Mouse (Mus musculus): Measurements from ENCODE around the gene Nfe2l1. TPM values are rescaled to one million over a fixed set of nuclear protein-coding genes. Genes with fewer than 3 reads are reported as not detected.
"Not testable (repeated sequence)": the region's sequence is repeated elsewhere in the genome, so short reads cannot be mapped to it uniquely, and the experiment has no call there.

The Nfe2l1 gene
- polyA plus RNA-seq, 1 experiment from 2014 or later: 93.9 TPM

DNA sequence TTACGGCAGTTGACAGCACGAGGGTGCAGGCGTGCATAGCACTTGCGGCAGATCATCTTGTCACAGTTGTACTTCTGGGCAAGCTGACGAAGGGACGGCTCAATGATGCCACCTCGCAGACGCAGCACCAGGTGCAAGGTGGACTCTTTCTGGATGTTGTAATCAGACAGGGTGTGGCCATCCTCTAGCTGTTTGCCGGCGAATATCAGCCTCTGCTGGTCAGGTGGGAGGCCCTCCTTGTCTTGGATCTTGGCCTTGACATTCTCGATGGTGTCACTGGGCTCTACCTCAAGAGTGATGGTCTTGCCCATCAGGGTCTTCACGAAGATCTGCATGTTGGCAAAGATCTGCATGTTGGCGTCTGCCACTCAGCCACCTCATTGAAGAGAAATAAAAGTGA is 34.3 kb downstream of the Nfe2l1 start:
- Histone ChIP-seq H3K4me2 (replicated peaks; ENCODE audit: low read depth, low read length) (no peak overlapping the region), H3K4me1 (ENCODE audit: insufficient read depth, low read length) (peaks cover 23% of the 10 kb centered on the region), H3K9me3 (ENCODE audit: low read length) (no peaks in the 10 kb centered on the region), H3K4me3 (ENCODE audit: low read length) (no peak overlapping the region), H3K27me3 (ENCODE audit: insufficient read depth, low read length) (no peaks in the 10 kb centered on the region), H3K27ac (ENCODE audit: low read length) (no peak overlapping the region), H3K9ac (replicated peaks; ENCODE audit: low read length) (no peak overlapping the region), H3K36me3 (ENCODE audit: insufficient read depth, low read length) (peaks cover 24% of the 10 kb centered on the region; the same call in 1 of the 2 replicates)
- no peak for ATAC-seq (ENCODE audit: low FRiP score, low TSS enrichment)
- WGBS: 96% methylated on average over 13 of the region's 13 CpGs

DNA sequence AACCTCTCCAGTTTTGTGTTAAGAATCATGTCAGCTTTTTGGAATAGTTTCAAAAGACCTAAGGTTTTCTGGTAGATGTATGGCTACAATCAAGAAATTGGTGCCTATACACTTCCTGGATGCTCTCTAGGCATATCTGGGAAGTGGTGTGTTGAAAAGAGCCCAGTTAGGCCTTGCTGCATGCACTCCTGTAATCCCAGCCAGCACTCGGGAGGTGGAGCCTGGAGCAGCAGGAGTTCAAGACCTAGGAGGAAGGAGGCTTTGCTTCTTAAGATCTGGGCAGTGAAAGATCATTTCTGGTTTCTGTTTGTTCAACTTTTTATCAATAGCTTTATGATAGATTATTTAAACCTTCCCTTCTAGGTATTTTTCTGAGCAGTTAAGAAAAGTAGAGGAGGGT is 39.1 kb downstream of the Nfe2l1 start:
- Histone ChIP-seq H3K9ac (replicated peaks; ENCODE audit: low read length) (peak overlapping the region; percentile 56), H3K36me3 (ENCODE audit: insufficient read depth, low read length) (peaks cover 7% of the 10 kb centered on the region; the same call in 1 of the 2 replicates), H3K27ac (ENCODE audit: low read length) (no peak overlapping the region), H3K9me3 (ENCODE audit: low read length) (no peaks in the 10 kb centered on the region), H3K27me3 (ENCODE audit: insufficient read depth, low read length) (no peaks in the 10 kb centered on the region), H3K4me1 (ENCODE audit: insufficient read depth, low read length) (peaks cover 29% of the 10 kb centered on the region), H3K4me2 (replicated peaks; ENCODE audit: low read depth, low read length) (peak overlapping the region; percentile 81), H3K4me3 (ENCODE audit: low read length) (peak overlapping the region; percentile 76)
- no peak for ATAC-seq (ENCODE audit: low FRiP score, low TSS enrichment)
- 0% methylated on average over 1 of the region's 1 CpGs for WGBS

DNA sequence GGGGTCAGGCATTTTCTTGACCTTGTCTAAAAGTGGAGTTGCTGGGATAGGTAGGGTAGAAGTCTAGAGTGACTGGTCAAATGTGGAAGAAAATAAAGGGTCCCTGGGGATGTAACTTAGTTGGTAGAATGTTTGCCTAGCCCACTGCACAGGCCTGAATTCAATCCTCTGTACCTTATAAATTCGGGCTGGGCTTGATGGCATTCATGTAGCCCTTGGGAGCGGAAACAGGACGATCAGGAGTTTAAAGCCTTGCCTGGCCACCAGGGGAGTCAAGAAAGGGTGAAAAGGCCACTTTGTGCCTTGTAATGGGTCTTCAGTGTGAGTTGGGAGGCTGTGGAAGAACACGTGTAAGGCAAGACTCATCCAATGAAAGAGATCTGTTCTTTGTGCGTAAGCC is 39.8 kb downstream of the Nfe2l1 start:
- Histone ChIP-seq H3K9ac (replicated peaks; ENCODE audit: low read length) (peak overlapping the region; percentile 83), H3K4me1 (ENCODE audit: insufficient read depth, low read length) (peaks cover 29% of the 10 kb centered on the region), H3K27ac (ENCODE audit: low read length) (peak overlapping the region; percentile 96; the same call in 1 of the 2 replicates), H3K4me3 (ENCODE audit: low read length) (peak overlapping the region; percentile 76), H3K27me3 (ENCODE audit: insufficient read depth, low read length) (no peaks in the 10 kb centered on the region), H3K36me3 (ENCODE audit: insufficient read depth, low read length) (0 out of 2 replicates have a peak, but pooled peaks cover 3% of the 10 kb centered on the region), H3K9me3 (ENCODE audit: low read length) (no peaks in the 10 kb centered on the region), H3K4me2 (replicated peaks; ENCODE audit: low read depth, low read length) (peak overlapping the region; percentile 81)
- ATAC-seq (ENCODE audit: low FRiP score, low TSS enrichment): no peak
- WGBS: 8% methylated on average over 5 of the region's 5 CpGs

DNA sequence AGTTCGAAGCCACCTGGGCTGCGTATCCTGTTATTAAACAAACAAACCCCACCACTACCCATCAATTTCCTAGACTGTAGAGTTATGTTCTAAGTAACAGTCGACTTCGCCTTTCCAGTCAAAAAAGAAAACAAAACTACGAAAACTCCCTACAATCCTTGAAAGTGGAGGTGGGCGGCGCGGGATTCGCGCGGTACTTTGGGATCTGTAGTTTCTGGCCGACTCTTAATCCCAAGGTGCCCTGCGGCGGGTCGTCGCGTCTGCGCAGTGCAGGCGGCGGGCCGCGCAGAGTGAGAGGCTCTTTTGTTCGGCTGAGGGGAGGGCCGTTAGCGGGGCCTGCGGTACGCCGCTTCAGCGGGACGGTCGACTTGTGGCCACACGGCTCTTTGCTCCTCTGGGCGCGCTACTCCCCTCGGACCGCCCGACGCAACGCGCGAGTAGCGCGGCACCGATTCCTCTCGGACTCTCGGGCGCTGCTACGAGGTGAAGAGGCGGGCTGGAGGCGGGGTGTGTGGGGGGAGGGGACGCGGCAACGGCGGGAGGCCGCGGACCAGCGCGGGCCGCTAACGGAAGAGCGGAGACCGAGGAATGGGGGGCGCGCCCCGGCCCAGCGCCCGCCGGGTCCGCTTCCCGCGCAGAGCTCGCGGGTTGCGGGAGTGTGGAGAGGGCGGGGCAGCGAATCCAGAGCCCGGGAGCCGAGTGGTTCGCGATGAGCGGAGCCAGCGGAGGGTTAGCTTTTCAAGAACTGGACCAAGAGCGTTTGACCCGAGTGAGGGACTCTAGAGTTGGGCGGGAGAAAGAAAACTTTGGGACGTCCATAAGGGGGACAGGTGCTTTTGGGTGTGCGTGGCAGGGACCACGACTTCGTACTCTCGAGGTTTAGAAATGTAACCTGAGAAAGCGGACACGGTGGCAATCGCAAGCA is 40.6 kb downstream of the Nfe2l1 start, which contains the start of gene Cbx1:
Gene Cbx1 (plus strand): TSS at position 257 of the 925 bp plus-strand sequence.
- Histone ChIP-seq H3K27ac (ENCODE audit: low read length) (peak within 1 kb of the TSS; percentile 96), H3K36me3 (ENCODE audit: insufficient read depth, low read length) (0 out of 2 replicates have a peak, but pooled peaks cover 3% of the 10 kb centered on the region), H3K4me1 (ENCODE audit: insufficient read depth, low read length) (peaks cover 29% of the 10 kb centered on the region), H3K9me3 (ENCODE audit: low read length) (no peaks in the 10 kb centered on the region), H3K27me3 (ENCODE audit: insufficient read depth, low read length) (no peaks in the 10 kb centered on the region), H3K4me2 (replicated peaks; ENCODE audit: low read depth, low read length) (peak within 1 kb of the TSS; percentile 81), H3K9ac (replicated peaks; ENCODE audit: low read length) (peak within 1 kb of the TSS; percentile 83), H3K4me3 (ENCODE audit: low read length) (peak within 1 kb of the TSS; percentile 76)
- peak; percentile 98 for ATAC-seq (ENCODE audit: low FRiP score, low TSS enrichment)
- 1% methylated on average over 89 of the region's 93 CpGs for WGBS

DNA sequence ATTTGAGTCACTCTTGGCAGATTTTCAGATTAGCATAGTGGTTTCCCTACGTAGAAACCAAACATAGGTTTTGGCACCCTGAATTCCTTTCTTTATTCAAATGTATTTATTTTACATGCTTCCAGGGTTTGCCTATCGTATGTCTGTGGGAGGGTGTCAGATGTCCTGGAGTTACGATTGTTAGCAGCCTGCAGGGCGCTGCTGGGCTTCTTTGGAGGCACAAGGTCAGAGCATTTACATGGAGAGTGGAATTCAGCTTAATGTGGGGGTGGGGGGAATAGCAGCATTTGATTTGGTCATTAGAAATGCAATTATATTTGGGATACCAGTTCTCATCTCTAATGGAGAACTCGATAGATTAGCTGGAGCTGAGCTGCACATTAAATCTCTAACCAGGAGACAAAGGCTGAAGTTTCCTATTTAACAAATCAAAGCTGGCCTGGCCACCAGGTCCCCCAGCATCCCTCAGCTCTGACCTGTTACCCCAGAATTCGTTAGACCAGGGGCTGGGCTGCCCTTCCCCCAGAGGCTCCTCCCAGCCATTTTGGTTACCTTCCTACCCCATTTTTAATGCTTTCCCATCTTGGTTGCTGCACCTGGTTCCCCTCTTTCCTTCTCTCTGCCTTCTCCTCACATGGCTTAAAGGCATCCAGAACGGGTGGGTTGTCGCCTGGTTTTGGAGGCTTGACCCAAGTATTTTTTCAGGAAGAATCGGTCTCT is 42.9 kb downstream of the Nfe2l1 start:
- ATAC-seq (ENCODE audit: low FRiP score, low TSS enrichment): no peak
- Histone ChIP-seq H3K4me2 (replicated peaks; ENCODE audit: low read depth, low read length) (no peak overlapping the region), H3K27me3 (ENCODE audit: insufficient read depth, low read length) (no peaks in the 10 kb centered on the region), H3K36me3 (ENCODE audit: insufficient read depth, low read length) (0 out of 2 replicates have a peak, but pooled peaks cover 3% of the 10 kb centered on the region), H3K4me3 (ENCODE audit: low read length) (no peak overlapping the region), H3K27ac (ENCODE audit: low read length) (no peak overlapping the region), H3K9ac (replicated peaks; ENCODE audit: low read length) (no peak overlapping the region), H3K9me3 (ENCODE audit: low read length) (no peaks in the 10 kb centered on the region), H3K4me1 (ENCODE audit: insufficient read depth, low read length) (peaks cover 20% of the 10 kb centered on the region)
- 26% methylated on average over 9 of the region's 9 CpGs for WGBS

DNA sequence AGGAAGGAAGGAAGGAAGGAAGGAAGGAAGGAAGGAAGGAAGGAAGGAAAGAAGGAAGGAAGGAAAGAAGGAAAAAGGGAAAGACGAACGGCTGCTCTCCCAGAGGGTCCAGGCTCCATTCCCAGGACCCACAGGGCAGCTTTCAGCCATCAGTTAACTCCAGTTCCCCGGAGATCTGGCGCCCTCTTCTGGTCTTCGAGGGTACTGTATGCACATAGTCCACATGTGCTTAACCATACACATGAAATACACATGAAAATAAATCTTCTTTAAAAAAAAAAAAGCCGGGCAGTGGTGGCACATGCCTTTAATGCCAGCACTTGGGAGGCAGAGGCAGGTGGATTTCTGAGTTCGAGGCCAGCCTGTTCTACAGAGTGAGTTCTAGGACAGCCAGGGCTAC is 44.9 kb downstream of the Nfe2l1 start:
- WGBS: 16% methylated on average over 7 of the region's 7 CpGs
- not testable (repeated sequence) for H3K4me3 ChIP-seq (ENCODE audit: low read length); H3K9me3 ChIP-seq (ENCODE audit: low read length); H3K9ac ChIP-seq (replicated peaks; ENCODE audit: low read length); H3K27me3 ChIP-seq (ENCODE audit: insufficient read depth, low read length); H3K4me1 ChIP-seq (ENCODE audit: insufficient read depth, low read length); H3K27ac ChIP-seq (ENCODE audit: low read length); H3K4me2 ChIP-seq (replicated peaks; ENCODE audit: low read depth, low read length); ATAC-seq (ENCODE audit: low FRiP score, low TSS enrichment); H3K36me3 ChIP-seq (ENCODE audit: insufficient read depth, low read length)

DNA sequence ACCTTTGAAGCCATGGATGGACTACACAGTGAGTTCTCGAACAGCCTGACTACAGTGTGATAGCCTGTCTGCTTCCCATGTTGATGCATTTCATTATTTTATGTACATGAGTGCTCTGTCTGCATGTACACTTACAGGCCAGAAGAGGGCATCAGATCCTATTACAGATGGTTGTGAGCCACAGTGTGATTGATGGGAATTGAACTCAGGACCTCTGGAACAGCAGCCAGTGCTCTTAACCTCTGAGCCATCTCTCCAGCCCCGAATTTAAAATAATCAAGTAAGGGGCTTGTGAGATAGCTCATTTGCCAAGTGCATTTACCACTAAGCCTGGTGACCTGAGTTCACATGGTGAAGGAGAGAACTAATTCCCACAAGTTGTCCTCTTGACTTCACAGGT is 48.3 kb downstream of the Nfe2l1 start:
- Histone ChIP-seq H3K27ac (ENCODE audit: low read length) (no peak overlapping the region), H3K27me3 (ENCODE audit: insufficient read depth, low read length) (no peaks in the 10 kb centered on the region), H3K4me3 (ENCODE audit: low read length) (no peak overlapping the region), H3K9me3 (ENCODE audit: low read length) (no peaks in the 10 kb centered on the region), H3K36me3 (ENCODE audit: insufficient read depth, low read length) (no peaks in the 10 kb centered on the region), H3K4me1 (ENCODE audit: insufficient read depth, low read length) (peaks cover 6% of the 10 kb centered on the region), H3K4me2 (replicated peaks; ENCODE audit: low read depth, low read length) (no peak overlapping the region), H3K9ac (replicated peaks; ENCODE audit: low read length) (no peak overlapping the region)
- no peak for ATAC-seq (ENCODE audit: low FRiP score, low TSS enrichment)
- WGBS: 69% methylated on average over 2 of the region's 2 CpGs

DNA sequence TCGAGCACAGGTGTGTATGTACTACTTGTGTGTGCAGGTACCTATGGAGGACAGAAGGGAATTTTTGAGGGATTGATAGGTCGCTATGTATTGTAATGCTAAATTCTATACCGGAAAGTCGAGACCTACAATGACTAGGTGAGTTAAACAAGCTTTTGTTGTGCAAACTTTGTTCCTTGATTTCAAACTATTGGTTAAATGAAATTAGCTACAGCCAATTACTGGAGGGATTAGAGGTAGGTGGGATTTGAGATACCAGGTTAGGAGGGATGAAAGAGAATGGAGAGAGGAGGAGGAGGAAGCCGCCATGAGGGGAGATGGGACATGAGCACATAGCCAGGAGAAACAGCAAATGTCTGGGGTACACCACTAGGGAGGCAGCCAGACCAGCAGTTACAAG is 49.5 kb downstream of the Nfe2l1 start:
- no peak overlapping the region for H3K27ac ChIP-seq (ENCODE audit: low read length)
- ATAC-seq (ENCODE audit: low FRiP score, low TSS enrichment): no peak

DNA sequence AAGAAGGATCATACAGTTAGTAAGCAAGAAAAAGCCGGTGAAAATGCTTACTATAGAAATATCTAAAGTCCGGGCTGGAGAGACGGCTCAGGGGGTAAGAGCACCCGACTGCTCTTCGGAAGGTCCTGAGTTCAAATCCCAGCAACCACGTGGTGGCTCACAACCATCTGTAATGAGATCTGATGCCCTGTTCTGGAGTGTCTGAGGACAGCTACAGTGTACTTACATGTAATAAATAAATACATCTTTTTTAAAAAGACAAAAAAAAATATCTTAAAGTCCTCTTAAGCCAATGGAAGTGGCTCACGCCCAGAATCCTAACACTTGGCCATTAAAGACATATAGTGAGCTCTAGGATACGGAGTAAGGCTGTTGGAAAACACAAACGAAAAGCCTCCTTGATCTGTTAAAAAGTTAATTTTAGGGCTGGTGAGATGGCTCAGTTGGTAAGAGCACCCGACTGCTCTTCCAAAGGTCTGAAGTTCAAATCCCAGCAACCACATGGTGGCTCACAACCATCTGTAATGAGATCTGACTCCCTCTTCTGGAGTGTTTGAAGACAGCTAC is 51.6 kb downstream of the Nfe2l1 start:
- ATAC-seq (ENCODE audit: low FRiP score, low TSS enrichment); H3K27me3 ChIP-seq (ENCODE audit: insufficient read depth, low read length); H3K9me3 ChIP-seq (ENCODE audit: low read length); H3K36me3 ChIP-seq (ENCODE audit: insufficient read depth, low read length): not testable (repeated sequence)
- Histone ChIP-seq H3K4me3 (ENCODE audit: low read length) (peak overlapping the region; percentile 82), H3K4me2 (replicated peaks; ENCODE audit: low read depth, low read length) (peak overlapping the region; percentile 91), H3K9ac (replicated peaks; ENCODE audit: low read length) (peak overlapping the region; percentile 69), H3K27ac (ENCODE audit: low read length) (peak overlapping the region; percentile 78), H3K4me1 (ENCODE audit: insufficient read depth, low read length) (peaks cover 13% of the 10 kb centered on the region)
- 64% methylated on average over 10 of the region's 10 CpGs for WGBS

More for the DNA sequence above, 49.5 kb downstream of the Nfe2l1 start:
- Histone ChIP-seq H3K4me3 (ENCODE audit: low read length) (no peak overlapping the region), H3K27me3 (ENCODE audit: insufficient read depth, low read length) (no peaks in the 10 kb centered on the region), H3K36me3 (ENCODE audit: insufficient read depth, low read length) (no peaks in the 10 kb centered on the region), H3K9me3 (ENCODE audit: low read length) (no peaks in the 10 kb centered on the region), H3K4me1 (ENCODE audit: insufficient read depth, low read length) (peaks cover 13% of the 10 kb centered on the region), H3K9ac (replicated peaks; ENCODE audit: low read length) (no peak overlapping the region), H3K4me2 (replicated peaks; ENCODE audit: low read depth, low read length) (no peak overlapping the region)
- WGBS: 83% methylated on average over 5 of the region's 5 CpGs
